Mouse (Mus musculus) ZHBTc4 (cell line): ENCODE measurements at regions not wholly inside any gene's neighbourhood (a gene's known extent, or its start where the extent isn't known, plus 50 kb on each side); places are given as distances from the start of the nearest gene placed in this dataset.

Experiments used
- DNase-seq: peaks from one replicate; pipeline ENCODE4 v3.0.0-alpha.2; 2011; ENCODE audit warnings: low read depth, low spot score

DNA sequence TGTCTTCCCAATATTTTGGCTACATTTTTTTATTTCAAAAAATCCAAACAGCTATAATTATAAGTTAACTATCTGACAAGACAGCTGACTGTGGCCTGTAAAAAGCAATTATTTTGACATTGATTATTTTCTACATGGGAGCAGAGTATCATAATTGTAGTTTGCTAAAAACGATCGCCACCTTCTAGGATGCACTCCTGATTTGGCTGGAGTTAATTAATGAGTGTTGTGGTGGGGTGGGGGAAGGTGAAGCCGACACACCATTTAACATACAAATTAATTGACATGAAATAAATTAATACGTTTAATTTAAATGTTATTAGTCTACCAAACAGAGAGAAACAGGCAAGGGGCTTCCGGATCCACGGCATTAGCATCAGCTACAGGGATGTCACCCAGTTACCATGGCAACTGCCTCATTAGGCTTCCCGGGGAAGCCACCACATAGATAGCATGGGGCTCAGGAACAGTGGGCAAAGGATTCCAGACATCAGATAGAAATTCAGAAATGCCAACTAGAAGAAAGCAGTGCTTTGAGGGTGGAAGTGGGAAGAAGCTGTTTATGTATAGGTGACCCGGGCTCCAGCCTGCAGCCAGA is 255.9 kb downstream of the Prdm2 start:
- DNase-seq, result no peak

- DNase-seq, result no peak
Measured at GRCm38 (mm10) chr4:142956376-142956775, 256.4 kb downstream of the Prdm2 start.

DNA sequence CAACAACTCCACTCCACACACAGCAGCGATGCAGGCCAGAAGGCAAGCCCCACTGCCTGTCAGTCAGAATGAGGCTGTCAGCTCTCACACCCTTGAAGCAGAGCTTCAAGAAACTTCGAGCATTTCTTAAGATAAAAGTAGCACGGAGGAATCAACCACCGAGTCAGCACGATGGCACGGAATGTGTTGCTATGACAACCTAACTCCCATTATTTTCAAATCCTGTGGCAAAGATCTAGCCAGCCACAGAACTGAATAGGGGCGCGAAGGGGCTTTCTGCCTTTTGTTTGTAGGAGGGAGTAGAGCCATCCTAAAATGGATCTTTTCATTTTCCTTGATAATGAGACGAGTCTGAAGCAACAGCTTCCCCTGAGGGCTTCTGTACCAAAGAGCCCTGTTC is 259.1 kb downstream of the Prdm2 start:
- no peak for DNase-seq

GRCm38 (mm10) chr4:142952879-142953278 is 259.9 kb downstream of the Prdm2 start:
- no peak for DNase-seq

DNA sequence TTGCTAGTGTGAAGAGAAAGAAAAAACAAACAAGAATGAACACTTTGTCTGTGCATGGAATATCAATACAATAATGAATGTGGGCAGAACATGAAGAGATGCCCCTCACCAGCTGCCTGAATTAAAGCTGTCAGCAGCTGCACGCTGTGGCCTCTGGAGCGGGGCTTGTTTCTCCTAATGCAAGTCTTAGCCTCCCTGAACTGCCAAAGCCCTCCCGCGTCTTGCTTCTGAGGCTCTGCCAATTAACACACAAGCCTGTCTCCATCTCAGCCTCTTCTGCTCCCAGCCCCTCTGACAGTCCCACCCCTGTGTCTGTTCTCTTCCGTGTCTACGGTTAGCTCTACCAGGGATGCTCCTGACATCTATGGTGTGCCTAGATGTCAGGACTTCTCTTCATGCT is 265.1 kb downstream of the Prdm2 start:
- no peak for DNase-seq

DNA sequence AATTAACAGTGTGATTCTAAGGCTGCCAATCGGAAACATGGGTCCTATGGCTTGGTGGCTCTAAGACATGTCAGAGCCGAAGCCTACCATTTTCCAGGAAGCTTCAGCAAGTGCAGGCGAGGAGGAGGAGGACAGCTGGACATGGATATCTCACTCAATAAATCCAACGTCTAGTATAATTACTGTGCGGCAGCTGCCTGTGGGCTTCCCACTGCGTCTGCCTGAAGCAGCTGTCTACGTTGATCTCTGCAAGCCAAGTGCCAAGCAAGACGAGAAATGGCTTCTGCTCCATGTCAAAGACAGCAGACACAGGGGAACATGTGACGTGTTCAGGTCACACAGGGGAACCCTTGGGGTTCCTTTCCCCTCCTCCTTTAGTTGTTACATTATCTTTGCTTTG is 279.2 kb downstream of the Prdm2 start:
- no peak for DNase-seq

- DNase-seq, result no peak
Measured at GRCm38 (mm10) chr4:142929245-142929644, 283.6 kb downstream of the Prdm2 start.

DNA sequence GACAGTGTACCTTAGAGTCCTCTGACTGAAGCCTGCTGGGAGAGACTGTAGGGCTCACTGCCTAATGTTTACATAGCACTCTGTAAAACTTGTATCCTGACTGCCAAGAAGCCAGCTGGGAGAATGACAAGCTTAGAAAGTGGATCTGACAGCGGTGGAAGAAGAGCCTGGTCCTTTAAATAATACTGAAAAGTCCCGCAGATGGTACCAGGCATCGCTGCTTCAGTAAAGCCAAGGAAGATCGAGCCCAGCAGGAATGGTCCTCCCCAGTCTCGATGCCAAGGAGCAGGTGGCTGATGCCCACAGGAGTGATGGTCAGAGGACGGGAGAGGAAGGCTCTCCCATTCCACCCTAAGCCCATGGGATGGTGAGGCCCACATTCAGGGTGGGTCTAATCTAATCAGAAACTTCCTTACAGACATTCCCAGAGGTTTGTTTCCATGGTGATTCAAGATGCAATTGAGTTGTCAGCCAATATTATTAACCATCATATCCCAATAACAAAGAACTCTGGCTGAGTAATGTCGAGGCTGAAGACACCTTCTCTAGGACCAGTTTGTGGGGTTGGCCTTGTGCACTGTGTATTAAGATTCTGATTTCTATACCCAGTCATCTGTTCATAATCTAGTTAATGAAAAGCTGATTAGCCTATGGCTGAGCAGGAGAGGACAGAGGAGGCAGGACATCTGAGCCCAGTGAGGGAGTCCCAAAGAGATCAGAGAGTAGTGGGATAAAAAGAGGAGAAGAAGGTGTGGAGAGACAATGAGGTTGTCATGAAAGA is 285.3 kb downstream of the Prdm2 start:
- no peak for DNase-seq

- DNase-seq, result no peak
Measured at GRCm38 (mm10) chr4:142925111-142925510, 287.7 kb downstream of the Prdm2 start.

DNA sequence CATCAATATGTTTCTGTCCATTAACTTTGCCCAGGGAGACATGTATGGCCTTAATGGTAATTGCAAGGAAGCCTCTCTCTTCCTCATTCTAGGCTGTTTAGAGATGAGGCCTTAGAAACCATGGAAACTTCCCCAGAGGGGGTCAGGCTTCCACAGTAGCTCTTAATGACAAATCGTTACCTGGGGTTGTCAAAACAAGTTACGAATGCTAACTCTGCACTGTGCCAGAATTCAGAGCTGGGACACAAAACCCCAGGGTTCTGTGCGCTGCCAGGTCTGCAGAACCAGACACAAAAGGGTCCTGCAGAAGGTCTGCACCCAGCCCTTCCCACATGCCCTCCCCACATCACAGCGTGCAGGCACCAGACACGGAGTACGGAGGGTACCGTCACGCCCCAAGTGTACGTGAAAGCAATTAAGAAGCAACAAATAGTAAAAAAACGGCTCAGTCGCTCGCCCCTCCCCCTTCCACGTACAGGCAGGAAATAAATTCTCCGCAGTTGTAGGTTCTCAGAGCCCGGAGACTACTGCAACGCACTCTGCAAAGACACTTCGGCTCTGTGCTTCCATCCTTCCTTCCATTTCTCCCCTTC is 303.3 kb downstream of the Prdm2 start:
- DNase-seq, result peak; percentile 18

DNA sequence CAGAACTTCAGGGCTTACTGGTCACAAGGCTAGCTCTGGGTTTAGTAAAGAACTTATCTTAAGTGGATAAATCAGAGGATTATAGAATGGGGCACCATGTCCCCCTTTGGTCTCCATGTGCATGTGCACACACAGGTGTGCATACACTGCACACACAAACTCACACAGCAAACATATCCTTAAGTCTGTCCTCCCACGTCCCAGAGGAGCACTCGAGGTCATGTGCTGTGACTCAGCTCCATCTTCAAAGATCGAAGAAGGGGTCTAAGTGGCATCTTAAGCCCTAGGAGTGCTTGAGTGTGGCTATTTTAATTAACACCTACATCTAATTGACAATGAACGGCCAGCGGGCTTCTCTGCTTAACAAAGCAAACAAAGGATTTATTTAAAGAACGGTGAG is 304.0 kb downstream of the Prdm2 start:
- no peak for DNase-seq

- peak; percentile 85 for DNase-seq
Measured at GRCm38 (mm10) chr4:142903356-142904032, 309.3 kb downstream of the Prdm2 start.

GRCm38 (mm10) chr4:142900792-142901191 is 312.0 kb downstream of the Prdm2 start:
- DNase-seq, result no peak

DNA sequence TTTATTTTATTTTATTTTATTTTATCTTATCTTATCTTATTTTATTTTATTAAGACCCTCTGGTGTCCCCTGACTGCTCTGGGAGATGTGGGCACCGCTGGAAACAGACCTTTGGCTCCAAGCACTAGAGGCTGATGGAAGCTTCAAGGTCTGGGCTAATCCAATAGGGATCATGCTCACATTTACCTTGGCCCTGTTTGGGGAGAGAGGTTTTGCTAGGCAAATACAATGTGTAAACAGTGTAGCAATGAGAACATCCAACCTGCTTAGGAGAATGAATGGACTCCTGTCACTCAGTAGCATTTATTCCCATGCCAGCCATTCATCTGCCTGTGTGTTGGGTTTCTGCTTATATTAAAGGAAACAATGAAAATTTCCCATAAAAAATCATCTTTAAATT is 313.8 kb downstream of the Prdm2 start:
- DNase-seq, result no peak

- no peak for DNase-seq
Measured at GRCm38 (mm10) chr4:142890711-142891110, 322.1 kb downstream of the Prdm2 start.

GRCm38 (mm10) chr4:142888891-142889290 is 323.9 kb downstream of the Prdm2 start:
- DNase-seq, result no peak

DNA sequence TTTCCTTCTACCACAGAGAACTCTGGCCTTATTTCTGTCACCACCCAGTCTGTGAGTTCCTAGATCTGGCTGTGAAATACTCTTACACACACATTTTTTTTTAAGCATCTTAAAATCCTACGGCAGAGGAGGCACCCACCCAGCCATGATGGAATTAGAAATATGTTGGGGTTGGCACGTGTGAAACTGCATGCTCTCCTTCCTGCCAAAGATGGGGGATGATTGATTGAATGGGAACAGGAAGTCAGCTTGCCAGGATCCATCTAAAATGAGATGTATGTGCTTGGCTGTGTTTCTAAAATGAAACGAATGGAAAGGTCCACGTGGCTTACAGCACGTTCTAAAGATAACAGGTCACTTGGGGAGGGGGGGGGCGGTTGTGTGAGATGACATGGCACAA is 324.9 kb downstream of the Prdm2 start:
- DNase-seq, result no peak

DNA sequence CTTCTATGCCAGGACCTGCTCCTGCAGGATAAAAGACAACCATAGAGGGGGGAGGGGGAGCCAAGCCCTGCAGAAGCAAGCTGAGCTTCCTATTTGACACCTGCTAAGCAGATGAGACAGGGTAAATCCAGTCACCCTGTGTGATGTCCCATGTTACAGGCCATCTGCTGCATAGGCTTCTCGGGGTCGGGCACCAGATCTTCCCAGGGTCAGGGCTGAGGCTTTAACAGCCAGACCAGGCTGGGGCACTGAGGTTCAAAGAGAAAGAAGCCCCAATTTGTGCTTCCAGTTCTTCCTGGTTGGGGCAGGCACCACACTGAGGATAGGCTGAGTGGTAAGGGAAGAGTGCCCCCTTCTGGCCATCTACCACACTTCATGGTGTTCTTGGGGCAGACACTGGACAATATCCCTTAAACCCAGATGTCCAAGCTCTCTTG is 332.5 kb downstream of the Prdm2 start:
- peak; percentile 68 for DNase-seq

- no peak for DNase-seq
Measured at GRCm38 (mm10) chr4:142876151-142876550, 336.6 kb downstream of the Prdm2 start.

DNA sequence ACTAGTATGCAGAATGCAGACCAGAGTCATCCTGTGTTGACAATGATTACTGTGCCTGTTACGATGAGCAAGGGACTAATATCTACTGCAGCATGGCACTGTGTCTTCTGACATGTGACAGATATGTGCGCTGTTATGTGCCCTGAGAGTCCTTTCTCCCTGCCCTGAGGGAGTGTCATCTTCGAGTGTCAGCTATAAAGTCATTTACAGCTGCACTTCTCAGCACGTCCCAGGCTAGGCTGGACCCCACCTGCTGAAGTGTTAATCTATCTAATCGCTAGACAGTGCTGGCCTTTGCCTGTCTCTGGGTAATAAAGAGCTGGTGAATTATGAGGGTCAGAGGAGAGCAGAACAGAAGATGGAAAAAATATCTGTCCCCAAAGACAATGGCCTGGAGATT is 337.7 kb downstream of the Prdm2 start:
- DNase-seq, result no peak

- DNase-seq, result no peak
Measured at GRCm38 (mm10) chr4:142866341-142866740, 346.5 kb downstream of the Prdm2 start.

DNA sequence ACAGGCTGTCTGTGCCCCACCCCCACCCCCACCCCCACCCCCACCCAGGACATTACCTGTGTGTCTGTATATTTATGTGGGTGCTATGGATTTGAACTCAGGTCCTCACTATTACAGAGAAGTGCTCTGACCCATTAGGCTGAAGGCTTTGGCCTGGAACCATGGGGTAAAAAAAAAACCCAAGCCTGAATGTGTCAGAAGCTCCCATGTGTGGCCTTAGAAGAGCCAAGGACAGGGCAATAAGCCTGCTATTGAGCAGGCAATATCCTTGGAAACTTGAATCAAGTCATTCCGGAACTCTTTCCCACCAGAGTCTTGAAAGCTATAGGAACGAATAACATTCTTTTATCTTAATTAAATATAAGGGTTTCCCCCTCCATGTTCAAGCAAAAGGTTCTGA is 347.2 kb downstream of the Prdm2 start:
- no peak for DNase-seq
